Mouse (Mus musculus) neural tube, embryonic 12.5 days (tissue): ENCODE data around the gene Mrnip. TPM values are rescaled to one million over a fixed set of nuclear protein-coding genes. Genes with fewer than 3 reads are reported as not detected.

Experiments used
- ATAC-seq: fragments of 200-750 bp; cut with Nextera tagmentation; 2 replicates; pipeline ENCODE4 v1.8.0; 2017; ENCODE audit warnings: low read depth, mild to moderate bottlenecking, moderate TSS enrichment, moderate library complexity; ENCODE audit not compliant: low FRiP score
- H3K27ac ChIP-seq: fragments of 300-500 bp; sonication (generic); 2 replicates; pipeline ENCODE4 v1.5.1; 2016
- H3K27me3 ChIP-seq: fragments of 300-500 bp; sonication (generic); replicated peaks from 2 replicates; pipeline ENCODE4 v1.6.1; 2016; ENCODE audit warnings: mild to moderate bottlenecking
- H3K36me3 ChIP-seq: fragments of 300-500 bp; sonication (generic); 2 replicates; pipeline ENCODE4 v1.6.1; 2016; ENCODE audit warnings: mild to moderate bottlenecking
- H3K4me1 ChIP-seq: fragments of 300-500 bp; sonication (generic); 2 replicates; pipeline ENCODE4 v1.6.1; 2016
- H3K4me2 ChIP-seq: fragments of 300-500 bp; sonication (generic); replicated peaks from 2 replicates; pipeline ENCODE4 v1.6.1; 2016; ENCODE audit warnings: mild to moderate bottlenecking
- H3K4me3 ChIP-seq: fragments of 300-500 bp; sonication (generic); 2 replicates; pipeline ENCODE4 v1.5.1; 2016
- H3K9ac ChIP-seq: fragments of 300-500 bp; sonication (generic); 2 replicates; pipeline ENCODE4 v1.6.1; 2016; ENCODE audit warnings: mild to moderate bottlenecking
- H3K9me3 ChIP-seq: fragments of 300-500 bp; sonication (generic); 2 replicates; pipeline ENCODE4 v1.6.1; 2016; ENCODE audit warnings: mild to moderate bottlenecking
- WGBS: fragments of 180-500 bp; shearing (Covaris S2); methylation state at CpG from one replicate; pipeline ENCODE4 v1.1.7; 2016; 5-methylcytosine and 5-hydroxymethylcytosine counted together
- polyA plus RNA-seq: library from polyadenylated mRNA; unstranded; fragments of >200 nt; fragmentation: Nextera tagmentation; extraction: Ambion mirVana; gene quantifications from 2 replicates; pipeline ENCODE4 v1.2.1, GENCODE M21; 2016

Gene Mrnip
- polyA plus RNA-seq, 1 experiment from 2014 or later: 22.4 TPM

DNA sequence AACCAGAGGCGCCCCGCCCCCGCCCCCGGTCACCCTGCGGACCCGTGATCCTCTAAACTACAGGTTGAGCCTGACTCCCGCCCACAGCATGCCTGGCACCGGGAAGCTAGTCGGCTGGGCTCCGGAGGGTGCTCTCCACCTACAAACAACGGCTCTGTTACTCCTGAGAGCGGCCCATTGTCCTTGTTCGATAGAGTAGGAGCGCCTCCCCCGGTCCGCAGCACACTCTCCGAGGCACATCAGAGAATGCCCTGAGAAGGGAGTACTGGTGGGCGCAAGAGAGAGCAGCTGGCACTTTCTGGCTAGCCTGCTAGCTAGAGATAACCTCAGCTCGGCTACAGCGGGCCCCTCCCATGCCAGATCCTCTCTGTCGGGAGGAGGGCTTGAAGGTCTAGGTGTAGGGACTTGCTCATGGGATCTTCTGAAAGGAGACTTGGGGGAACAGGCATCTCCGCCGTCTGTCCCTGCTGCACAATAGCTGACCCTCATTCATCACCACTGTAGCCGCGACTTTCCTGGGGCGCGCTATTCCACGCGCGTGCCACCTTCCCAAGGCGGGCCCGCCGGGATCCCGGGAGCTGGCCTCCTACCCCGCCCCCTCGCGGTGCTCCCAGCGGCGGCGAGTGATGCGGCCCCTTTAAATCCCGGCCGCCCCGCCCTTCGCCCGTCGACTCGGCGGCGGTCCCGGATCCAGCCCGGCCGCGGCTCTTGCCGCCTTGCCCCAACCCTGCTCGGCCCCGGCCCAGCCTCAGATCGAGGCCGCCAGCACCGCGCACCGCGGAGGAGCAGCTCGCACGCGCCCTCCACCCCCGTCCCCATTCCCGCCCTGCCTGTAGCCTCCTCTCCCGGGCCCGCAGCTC lies 50.7 kb downstream of the Mrnip start:
- H3K9ac ChIP-seq: peak overlapping the region; percentile 99
- 0 out of 2 replicates have a peak, but pooled peaks cover 3% of the 10 kb centered on the region for H3K36me3 ChIP-seq
- H3K4me3 ChIP-seq: peak overlapping the region; percentile 96
- H3K4me1 ChIP-seq: peaks cover 41% of the 10 kb centered on the region
- H3K27ac ChIP-seq: peak overlapping the region; percentile 86
- H3K9me3 ChIP-seq: no peaks in the 10 kb centered on the region
- ATAC-seq: peak; percentile 82
- WGBS: under 1% methylated on average over 70 of the region's 70 CpGs
- peak overlapping the region; percentile 90 for H3K4me2 ChIP-seq
- no peaks in the 10 kb centered on the region; the same call in 1 of the 2 replicates for H3K27me3 ChIP-seq

GRCm38 (mm10) chr11:50225611-50226378 lies 51.6 kb downstream of the Mrnip start:
- peaks cover 7% of the 10 kb centered on the region; the same call in 1 of the 2 replicates for H3K36me3 ChIP-seq
- H3K4me3 ChIP-seq: peak overlapping the region; percentile 96
- peak; percentile 36 for ATAC-seq
- H3K4me2 ChIP-seq: peak overlapping the region; percentile 90
- 4% methylated on average over 34 of the region's 34 CpGs for WGBS
- peaks cover 44% of the 10 kb centered on the region for H3K4me1 ChIP-seq
- no peaks in the 10 kb centered on the region for H3K9me3 ChIP-seq
- peak overlapping the region; percentile 99 for H3K9ac ChIP-seq
- peaks cover 5% of the 10 kb centered on the region; the same call in 1 of the 2 replicates for H3K27me3 ChIP-seq
- H3K27ac ChIP-seq: peak overlapping the region; percentile 86; the same call in 1 of the 2 replicates

- H3K9ac ChIP-seq: peak overlapping the region; percentile 99
- no peak overlapping the region for H3K27ac ChIP-seq
- WGBS: 41% methylated on average over 2 of the region's 2 CpGs
- peak overlapping the region; percentile 90 for H3K4me2 ChIP-seq
- H3K4me3 ChIP-seq: peak overlapping the region; percentile 96
- H3K36me3 ChIP-seq: peaks cover 9% of the 10 kb centered on the region; the same call in 1 of the 2 replicates
- H3K4me1 ChIP-seq: peaks cover 46% of the 10 kb centered on the region
- no peak for ATAC-seq
- H3K27me3 ChIP-seq: peaks cover 7% of the 10 kb centered on the region; the same call in 1 of the 2 replicates
- H3K9me3 ChIP-seq: no peaks in the 10 kb centered on the region
Observed at GRCm38 (mm10) chr11:50226406-50226805, 52.2 kb downstream of the Mrnip start.

DNA sequence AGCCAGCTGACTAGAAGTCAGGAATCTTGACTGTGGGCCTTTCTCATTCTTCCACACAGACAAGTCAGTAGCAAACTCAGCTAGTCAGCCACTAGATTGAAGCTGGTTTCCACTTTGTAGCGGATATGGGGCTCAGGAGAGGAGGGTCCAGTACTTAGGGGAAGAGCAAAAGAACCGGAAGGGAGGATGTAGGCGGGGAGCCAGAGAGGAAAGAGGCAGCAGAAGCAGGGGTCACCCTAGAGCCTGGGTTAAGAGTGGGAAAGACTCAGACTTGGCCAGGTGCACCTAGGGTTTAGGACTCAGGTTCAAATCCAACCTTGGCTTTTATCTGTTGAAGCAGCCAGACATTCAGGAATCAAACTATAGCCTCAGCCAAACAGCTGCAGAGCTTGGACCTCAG lies 53.0 kb downstream of the Mrnip start:
- H3K27me3 ChIP-seq: peaks cover 7% of the 10 kb centered on the region; the same call in 1 of the 2 replicates
- no peaks in the 10 kb centered on the region for H3K9me3 ChIP-seq
- H3K4me2 ChIP-seq: peak overlapping the region; percentile 90
- ATAC-seq: no peak
- 0 out of 2 replicates have a peak overlapping the region, but pooled peaks have one; percentile 99 for H3K9ac ChIP-seq
- no peak overlapping the region for H3K27ac ChIP-seq
- peaks cover 46% of the 10 kb centered on the region for H3K4me1 ChIP-seq
- peaks cover 17% of the 10 kb centered on the region; the same call in 1 of the 2 replicates for H3K36me3 ChIP-seq
- WGBS: 86% methylated on average over 3 of the region's 3 CpGs
- no peak overlapping the region for H3K4me3 ChIP-seq

DNA sequence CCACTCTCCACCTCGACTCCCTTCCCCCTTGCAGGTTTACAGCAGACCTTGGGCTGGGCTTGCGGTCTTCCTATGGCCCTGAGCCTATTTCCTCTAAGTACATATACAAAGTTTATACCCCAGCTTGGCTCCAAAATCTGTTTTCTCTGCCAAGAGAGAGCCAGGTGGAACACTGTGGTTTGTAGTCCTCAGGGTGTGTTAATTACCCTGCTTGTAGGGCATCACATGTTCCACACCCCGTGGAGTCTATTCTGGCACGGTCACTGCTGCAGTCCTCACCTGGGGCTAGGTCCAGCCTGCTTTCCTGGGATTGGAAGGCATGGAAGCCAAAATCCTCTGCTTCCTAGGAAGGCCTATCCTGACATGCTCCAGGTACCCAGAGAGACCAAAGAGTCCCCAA lies 53.5 kb downstream of the Mrnip start:
- Histone ChIP-seq H3K9me3 (no peaks in the 10 kb centered on the region), H3K27ac (no peak overlapping the region), H3K36me3 (peaks cover 22% of the 10 kb centered on the region), H3K4me1 (peaks cover 46% of the 10 kb centered on the region), H3K4me2 (peak overlapping the region; percentile 90; the same call in 1 of the 2 replicates), H3K27me3 (peaks cover 7% of the 10 kb centered on the region; the same call in 1 of the 2 replicates), H3K9ac (no peak overlapping the region), H3K4me3 (no peak overlapping the region)
- 90% methylated on average over 4 of the region's 4 CpGs for WGBS
- no peak for ATAC-seq

- Histone ChIP-seq H3K4me1 (peaks cover 41% of the 10 kb centered on the region), H3K9me3 (no peaks in the 10 kb centered on the region), H3K4me2 (peak overlapping the region; percentile 14; the same call in 1 of the 2 replicates), H3K27ac (no peak overlapping the region), H3K9ac (peak overlapping the region; percentile 36; the same call in 1 of the 2 replicates), H3K4me3 (no peak overlapping the region), H3K27me3 (peaks cover 7% of the 10 kb centered on the region; the same call in 1 of the 2 replicates), H3K36me3 (peaks cover 32% of the 10 kb centered on the region)
- no peak for ATAC-seq
- WGBS: 26% methylated on average over 3 of the region's 3 CpGs
Observed at GRCm38 (mm10) chr11:50228772-50229171, 54.5 kb downstream of the Mrnip start.

GRCm38 (mm10) chr11:50229252-50229910 lies 55.1 kb downstream of the Mrnip start:
- H3K4me3 ChIP-seq: no peak overlapping the region
- H3K9me3 ChIP-seq: no peaks in the 10 kb centered on the region
- H3K9ac ChIP-seq: peak overlapping the region; percentile 36; the same call in 1 of the 2 replicates
- peaks cover 7% of the 10 kb centered on the region; the same call in 1 of the 2 replicates for H3K27me3 ChIP-seq
- H3K4me1 ChIP-seq: peaks cover 35% of the 10 kb centered on the region
- H3K36me3 ChIP-seq: peaks cover 38% of the 10 kb centered on the region
- WGBS: 50% methylated on average over 7 of the region's 7 CpGs
- ATAC-seq: no peak
- no peak overlapping the region for H3K27ac ChIP-seq
- H3K4me2 ChIP-seq: peak overlapping the region; percentile 14; the same call in 1 of the 2 replicates

DNA sequence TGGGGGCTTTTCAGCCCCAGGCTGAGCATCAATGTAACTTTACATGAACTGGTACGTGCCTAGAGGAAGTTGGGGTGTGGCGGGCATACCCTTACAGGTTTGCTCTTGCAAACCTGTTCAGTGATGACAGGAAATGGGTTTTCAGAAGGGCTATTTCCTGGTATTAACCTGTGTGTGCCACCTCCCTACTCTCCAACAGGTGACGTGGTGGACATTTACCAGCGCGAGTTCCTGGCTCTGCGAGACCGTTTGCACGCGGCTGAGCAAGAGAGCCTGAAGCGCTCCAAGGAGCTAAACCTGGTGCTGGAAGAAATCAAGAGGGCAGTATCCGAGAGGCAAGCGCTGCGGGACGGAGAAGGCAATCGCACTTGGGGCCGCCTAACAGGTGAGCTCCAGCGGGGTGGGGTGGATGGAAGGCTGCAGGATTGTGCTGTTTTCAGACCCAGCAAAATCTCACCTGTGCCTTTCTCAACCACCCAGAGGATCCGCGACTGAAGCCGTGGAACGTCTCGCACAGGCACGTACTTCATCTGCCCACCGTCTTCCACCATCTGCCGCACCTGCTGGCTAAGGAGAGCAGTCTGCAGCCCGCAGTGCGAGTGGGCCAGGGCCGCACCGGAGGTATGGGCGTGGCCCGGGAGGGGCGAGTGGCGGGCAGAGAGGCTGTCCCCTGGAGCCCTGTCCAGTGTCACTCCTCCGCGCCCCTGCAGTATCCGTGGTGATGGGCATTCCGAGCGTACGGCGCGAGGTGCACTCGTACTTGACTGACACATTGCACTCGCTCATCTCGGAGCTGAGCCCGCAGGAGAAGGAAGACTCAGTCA lies 56.4 kb downstream of the Mrnip start:
- peaks cover 33% of the 10 kb centered on the region for H3K4me1 ChIP-seq
- 19% methylated on average over 45 of the region's 45 CpGs for WGBS
- peak overlapping the region; percentile 50 for H3K4me2 ChIP-seq
- peaks cover 11% of the 10 kb centered on the region; the same call in 1 of the 2 replicates for H3K27me3 ChIP-seq
- no peak for ATAC-seq
- no peak overlapping the region for H3K27ac ChIP-seq
- no peak overlapping the region for H3K4me3 ChIP-seq
- no peaks in the 10 kb centered on the region for H3K9me3 ChIP-seq
- H3K9ac ChIP-seq: no peak overlapping the region
- H3K36me3 ChIP-seq: peaks cover 47% of the 10 kb centered on the region

DNA sequence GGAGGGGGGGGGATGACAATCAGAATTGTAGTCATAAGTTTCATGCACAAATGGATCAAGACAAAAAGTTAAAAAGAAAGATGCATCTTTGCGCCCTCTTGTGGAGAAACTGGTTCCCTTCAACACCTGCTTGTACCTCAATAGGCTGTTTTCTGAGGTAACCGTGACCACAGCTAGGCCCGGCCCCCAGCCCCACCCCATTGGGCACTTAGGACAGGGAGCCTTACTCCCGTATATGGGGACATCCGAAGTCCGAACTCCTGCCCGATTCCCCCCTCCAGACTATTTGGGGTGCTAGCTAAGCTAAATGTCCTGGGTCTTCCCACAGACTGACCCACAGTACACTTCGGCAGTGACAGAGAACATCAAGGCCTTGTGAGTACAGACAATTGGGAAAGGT lies 57.2 kb downstream of the Mrnip start:
- Histone ChIP-seq H3K36me3 (peaks cover 47% of the 10 kb centered on the region), H3K27ac (no peak overlapping the region), H3K27me3 (peaks cover 11% of the 10 kb centered on the region; the same call in 1 of the 2 replicates), H3K4me2 (peak overlapping the region; percentile 50), H3K9ac (no peak overlapping the region), H3K9me3 (no peaks in the 10 kb centered on the region), H3K4me1 (peaks cover 32% of the 10 kb centered on the region), H3K4me3 (no peak overlapping the region)
- ATAC-seq: no peak
- 19% methylated on average over 8 of the region's 8 CpGs for WGBS

DNA sequence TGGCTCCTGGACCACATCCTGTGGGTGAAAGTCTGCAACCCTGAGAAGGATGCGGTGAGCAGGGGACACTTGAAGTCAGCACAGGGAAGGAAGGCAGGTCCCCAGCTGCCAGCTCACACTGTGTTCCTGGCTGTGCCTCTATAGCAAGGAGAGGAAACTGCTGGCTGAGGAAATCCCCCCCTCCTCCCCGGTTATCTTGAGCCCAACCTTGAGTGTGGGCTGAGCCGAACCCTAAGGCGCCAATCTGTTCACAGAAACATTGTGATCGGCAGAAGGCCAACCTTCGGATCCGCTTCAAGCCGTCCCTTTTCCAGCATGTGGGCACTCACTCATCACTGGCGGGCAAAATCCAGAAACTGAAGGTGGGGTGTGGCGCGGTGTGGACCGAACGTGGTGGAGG lies 58.8 kb downstream of the Mrnip start:
- Histone ChIP-seq H3K4me2 (no peak overlapping the region), H3K36me3 (peaks cover 47% of the 10 kb centered on the region), H3K9me3 (no peaks in the 10 kb centered on the region), H3K4me3 (no peak overlapping the region), H3K27ac (no peak overlapping the region), H3K4me1 (peaks cover 26% of the 10 kb centered on the region), H3K9ac (no peak overlapping the region), H3K27me3 (peaks cover 24% of the 10 kb centered on the region)
- no peak for ATAC-seq
- WGBS: 94% methylated on average over 13 of the region's 13 CpGs

DNA sequence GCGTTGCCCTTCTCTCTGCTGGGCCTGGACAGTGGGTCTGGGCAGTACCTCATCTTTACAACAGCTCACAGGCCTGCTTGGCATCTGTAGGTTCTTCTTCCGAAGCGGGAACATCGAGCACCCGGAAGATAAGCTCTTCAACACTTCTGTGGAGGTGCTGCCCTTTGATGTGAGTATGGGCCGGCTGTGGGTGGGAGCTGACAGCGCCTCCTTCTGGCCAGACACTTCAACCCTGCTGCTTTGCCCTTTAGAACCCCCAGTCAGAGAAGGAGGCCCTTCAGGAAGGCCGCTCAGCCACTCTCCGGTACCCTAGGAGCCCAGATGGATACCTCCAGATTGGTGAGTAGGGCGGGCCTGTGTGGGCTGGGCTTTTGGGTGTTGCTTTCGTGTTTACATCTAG lies 59.7 kb downstream of the Mrnip start:
- Histone ChIP-seq H3K27me3 (peaks cover 33% of the 10 kb centered on the region), H3K4me1 (peaks cover 19% of the 10 kb centered on the region), H3K9ac (no peak overlapping the region), H3K4me3 (no peak overlapping the region), H3K9me3 (no peaks in the 10 kb centered on the region), H3K36me3 (peaks cover 43% of the 10 kb centered on the region), H3K27ac (no peak overlapping the region), H3K4me2 (no peak overlapping the region)
- WGBS: 86% methylated on average over 11 of the region's 11 CpGs
- ATAC-seq: no peak
